Mouse (Mus musculus) liver, postnatal 0 days (tissue): ENCODE results near the gene Tppp.

ENCODE experiments used
- CTCF ChIP-seq: sonication (generic); IDR thresholded peaks from 2 replicates; pipeline ENCODE4 v1.5.1; 2016; ENCODE audit warnings: antibody characterized with exemption, low read depth
- EP300 ChIP-seq: IDR thresholded peaks from 2 replicates; pipeline ENCODE4 v1.6.1; 2016; ENCODE audit warnings: antibody characterized with exemption, low read depth, mild to moderate bottlenecking

GRCm38 (mm10) chr13:74030691-74031090 lies 21.5 kb downstream of the Tppp start:
- TF ChIP-seq CTCF (no peak), EP300 (no peak)
